Mouse (Mus musculus) mouse trophoblast stem cell (cell line): ENCODE results near the gene Matn4.

Source experiments
- in situ Hi-C, 2 experiments: fragments of 300-500 bp; cut with MseI, MboI; formaldehyde crosslinking; loops; 2 replicates in 1 of 2; 3 replicates in 1 of 2; pipeline ENCODE4 v1.15.1; 2025

The Matn4 gene

DNA sequence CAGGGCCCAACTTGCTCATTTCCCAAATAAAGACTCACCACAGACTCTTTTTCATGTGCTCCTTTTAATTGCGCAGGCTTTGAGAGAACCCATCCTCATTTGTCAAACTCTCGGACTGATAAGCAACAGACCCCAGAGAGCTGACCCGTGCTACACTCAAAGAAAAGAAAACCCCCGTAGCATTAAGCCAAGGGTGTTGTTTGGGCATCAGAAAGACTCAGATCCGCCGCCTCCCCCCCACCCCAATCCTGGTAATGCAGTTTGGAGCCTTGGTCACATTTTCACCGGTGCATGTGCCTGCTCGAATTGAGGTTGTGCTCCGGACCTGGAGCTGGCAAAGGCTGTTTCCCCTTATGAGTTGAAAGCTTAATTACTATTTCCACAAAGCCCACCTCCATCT is at the start of gene Matn4:
TSS of gene Matn4 (minus strand) at position 101 of the 400 bp plus-strand sequence.
- in situ Hi-C loops = no loop called here

DNA sequence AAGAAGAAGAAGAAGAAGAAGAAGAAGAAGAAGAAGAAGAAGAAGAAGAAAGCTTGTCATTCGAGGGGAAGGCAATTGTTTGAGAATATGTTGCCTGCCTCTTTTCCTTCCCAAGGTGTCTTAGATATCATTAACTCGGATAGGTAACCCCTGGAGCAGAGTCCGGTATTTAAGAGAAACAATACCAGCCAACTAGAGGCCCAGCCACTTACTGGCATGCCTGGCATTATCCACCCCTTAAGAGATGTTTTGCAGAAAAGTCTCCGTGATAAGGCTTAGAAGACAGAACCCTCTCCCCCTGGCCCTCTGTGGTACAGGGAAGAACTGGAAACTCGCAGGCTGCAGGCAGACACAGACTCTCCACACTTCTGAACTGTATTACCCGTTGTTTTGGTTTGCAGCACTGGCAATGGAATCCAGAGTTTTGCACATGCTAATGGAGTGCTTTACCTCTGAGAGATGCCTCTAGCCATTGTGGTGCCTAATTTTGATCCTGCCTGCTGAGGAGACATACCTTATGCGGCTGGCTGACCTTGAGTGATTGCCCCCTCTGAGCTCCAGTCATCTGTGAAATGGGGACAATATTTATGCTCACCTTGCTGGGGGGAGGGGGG is 49.0 kb upstream of the Matn4 start:
- in situ Hi-C loops = no loop called here

DNA sequence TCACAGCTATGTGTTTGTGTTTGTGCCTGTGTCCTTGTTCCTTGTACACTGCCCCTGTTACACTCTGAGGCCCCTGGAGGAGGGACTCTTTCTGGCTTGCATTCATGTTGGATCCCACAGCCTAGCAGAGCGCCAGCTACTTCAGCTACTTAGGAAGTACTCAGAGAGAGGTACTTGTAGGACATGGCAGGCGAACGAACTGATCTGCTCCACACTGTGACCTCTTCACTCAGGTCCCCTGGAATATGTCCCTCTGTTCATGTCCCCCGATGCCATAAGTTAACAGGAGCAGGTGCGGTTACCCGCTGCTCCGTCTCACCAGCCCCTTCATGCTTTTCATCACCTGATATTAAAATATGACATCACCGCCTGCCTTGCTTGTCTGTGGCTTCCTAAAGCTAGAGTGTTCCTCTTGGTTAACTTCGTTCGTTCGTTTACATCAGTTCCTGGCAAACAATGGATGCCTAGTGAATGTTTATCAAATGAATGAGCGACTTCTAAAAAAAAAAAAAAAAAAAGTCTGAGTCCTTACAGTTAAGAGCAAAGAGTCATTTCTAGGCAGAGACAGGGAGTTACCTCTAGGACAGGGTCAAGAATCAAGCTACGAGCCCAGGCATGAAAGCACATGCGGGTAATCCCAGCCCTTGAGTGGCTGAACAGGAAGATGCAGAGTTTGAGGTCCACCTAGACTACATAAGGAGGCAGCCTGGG is 48.2 kb upstream of the Matn4 start:
- in situ Hi-C loops = no loop called here

DNA sequence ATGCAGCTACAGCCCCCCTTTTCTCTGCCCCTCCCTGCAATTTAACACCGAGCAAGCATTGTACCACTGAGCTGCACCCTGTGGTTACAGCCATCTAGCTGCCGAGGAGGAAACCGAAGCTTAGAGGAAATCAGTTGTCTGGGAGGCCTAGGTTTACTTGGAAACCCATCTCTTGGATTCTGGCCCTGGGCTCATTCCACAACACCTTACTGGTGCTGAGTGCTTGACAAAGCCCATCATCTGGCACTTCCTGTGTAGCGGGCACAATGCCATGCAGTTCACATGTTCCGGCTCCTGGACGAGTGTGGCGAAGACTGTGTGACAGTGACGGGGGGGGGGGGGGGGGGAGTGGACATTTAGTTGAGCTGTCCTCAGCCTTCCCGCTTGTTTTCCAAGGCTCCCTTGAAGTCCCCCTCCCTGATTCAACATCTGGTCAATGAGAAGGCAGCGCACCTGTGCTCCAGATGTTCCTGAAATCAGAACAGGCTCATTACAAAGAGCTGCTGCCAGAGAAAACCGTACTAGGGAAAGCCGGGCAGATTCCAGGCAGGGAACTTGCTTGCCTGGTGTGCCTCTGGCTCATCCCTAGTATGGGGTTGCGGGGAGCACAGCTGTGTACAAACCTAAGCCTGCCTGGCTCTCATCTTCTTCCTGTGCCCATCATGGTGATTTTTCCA is 47.2 kb upstream of the Matn4 start:
- in situ Hi-C loops = no loop called here

DNA sequence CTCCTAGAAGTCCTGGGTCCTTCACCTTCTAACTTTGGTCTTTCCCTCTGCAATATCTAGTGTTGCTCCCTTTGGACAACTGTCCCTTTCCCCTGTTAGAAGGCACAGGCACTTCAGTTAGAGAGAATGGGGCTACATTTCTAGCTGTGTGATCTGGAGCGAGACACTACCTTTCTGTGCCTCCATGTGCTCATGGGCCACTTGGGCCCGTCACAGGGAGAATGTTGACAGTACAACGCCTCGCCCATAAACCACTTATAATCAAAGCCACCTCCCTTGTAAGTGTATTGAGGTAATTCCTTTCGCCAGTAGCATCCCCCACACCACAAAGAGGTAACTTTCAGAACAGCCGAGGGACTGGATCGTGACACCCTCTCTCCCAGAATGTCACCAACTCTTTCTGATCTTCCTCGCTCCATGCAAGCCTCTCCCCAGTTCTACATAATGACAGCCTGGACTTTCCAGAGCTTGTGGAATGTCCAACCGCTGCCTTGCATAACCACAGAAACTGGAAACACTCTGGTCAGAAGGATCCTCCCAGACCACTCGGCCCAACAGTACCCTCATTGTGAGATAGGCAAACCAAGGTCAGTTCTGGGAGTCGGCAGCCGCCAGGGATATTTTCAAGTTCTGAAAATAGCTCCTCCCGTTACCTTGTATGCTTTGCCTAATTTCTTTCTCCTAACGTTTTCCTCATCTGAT is 44.5 kb upstream of the Matn4 start:
- in situ Hi-C loops = no loop called here

DNA sequence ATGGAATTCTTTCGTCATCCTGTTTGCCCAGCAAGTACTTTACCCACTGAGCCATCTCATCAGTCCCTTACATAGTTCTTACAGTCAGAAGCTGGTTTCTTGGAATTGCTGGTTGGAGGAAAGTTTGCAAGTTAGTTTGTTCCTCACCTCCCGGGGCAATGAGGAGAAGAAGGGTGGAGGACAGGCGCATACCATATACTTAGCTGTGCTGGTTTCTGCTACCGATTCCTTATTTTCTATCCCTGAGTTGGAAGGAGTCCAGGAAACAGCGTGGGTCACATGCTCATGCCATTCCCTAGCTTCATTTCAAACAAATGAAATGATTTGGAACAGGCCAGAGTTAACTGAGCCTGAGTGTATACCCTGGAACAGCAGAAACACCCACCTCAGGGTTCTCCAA is 44.0 kb upstream of the Matn4 start:
- in situ Hi-C loops = no loop called here

DNA sequence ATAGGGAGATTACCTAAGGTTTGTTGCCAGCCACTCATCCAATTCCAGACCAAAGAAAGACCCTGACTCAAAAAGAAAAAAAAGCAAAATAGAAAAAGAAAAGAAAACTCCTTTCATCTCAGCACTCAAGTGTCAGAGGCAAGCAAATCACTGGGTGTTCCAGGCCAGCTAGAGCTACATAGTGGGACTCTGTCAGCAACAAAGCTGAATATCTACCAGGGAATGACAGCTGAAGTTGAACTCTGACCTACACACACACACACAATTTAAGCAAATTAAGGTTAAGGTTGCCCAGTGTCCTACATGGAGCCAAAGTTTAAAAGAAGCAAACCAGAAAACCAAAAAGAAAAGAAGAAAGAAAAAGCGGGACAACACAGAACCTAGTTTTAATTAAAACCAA is 43.2 kb upstream of the Matn4 start:
- in situ Hi-C loops = no loop called here

DNA sequence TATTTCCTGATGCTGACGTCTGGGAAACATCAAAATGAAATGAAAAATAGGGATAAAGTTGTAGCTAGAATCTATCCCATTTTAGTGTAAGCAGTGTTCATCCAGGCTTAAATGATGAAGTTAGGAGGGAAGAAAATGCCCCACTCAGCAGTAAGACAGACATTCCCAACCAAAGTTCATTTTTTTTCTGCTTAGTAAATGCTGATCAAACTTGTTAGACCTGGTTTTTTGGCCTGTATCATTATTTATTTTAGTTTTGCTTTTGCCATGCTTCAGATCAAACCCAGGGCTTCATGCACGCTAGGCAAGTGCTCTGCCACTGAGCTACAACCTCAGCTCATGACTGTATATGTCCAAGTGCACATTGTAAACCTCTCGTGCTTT is 41.1 kb upstream of the Matn4 start:
- in situ Hi-C loops = no loop called here

DNA sequence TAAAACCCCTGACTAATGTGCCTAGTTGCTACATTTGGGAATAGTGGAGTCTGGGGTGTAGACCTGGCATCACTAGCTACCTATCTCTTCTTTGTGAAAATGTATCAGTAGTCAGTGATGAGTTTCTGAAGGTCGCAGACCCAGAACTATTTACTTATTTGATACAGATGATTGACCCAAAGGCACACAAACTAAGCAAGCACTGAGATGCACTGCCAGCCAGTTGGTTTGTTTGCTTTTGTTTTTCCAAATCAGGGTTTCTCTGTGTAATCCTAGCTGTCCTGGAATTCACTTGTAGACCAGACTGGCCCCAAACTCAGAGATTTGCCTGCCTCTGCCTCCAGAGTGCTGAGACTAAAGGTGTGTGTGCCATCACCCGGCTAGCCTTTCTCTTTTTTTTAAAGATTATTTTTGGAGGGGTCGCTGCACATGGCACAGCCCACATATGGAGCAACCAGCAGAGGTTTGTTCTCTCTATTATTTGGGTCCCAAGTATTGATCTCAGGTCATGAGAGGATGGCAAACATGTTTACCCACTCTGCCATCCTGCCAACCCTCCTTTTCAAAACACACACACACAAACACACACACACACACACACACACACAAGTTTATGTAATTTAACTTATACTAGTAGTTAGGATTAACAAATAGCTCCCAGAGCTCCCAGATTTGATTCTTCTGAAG is 40.6 kb upstream of the Matn4 start:
- in situ Hi-C loops = no loop called here

DNA sequence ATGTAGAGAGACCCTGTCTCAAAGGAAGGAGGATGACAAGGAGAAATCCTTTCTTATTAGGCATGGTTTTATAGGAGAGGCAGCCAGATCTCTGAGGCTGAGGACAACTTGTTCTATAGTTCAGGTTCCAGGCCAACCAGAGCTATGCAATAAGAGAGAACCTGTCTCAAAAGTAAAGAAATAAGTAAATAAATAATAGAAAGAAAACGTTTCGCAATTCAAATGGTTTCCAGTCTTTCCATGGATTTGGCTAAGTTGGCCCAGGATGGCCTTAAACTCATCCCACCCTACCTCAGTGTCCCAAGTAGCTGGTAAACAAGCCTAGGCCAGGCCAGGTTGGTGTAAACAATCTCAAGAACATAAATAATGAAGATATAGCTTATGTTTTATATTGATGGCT is 39.7 kb upstream of the Matn4 start:
- in situ Hi-C loops = no loop called here

DNA sequence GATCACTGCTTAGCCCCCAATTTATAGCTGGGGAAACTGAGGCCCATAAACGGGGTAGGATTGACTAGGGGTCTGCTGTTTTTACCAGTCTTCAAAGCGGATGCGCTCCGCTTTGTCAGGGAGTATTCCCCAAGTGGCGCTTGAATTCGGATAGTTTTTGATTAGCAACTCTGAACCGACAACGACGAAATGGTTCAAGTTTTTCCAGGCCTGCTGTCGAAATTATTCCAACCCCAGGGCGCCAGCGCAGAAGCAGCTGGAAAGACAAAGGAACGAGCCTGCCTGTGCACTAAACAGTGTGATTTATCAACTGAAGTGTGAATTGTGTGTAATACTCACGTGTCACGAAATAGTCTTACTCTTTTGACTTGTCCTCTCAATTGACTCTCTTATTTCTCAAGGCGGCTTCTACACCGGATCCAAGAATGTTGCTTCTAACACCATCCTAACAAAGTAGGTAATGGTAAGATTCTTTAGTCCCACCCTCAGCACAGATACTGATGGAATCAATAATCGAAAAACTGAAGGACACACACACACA is 38.6 kb upstream of the Matn4 start, which contains the start of gene Sdc4:
TSS of gene Sdc4 (minus strand) at position 428 of the 541 bp plus-strand sequence.
- in situ Hi-C loops = no loop called here

DNA sequence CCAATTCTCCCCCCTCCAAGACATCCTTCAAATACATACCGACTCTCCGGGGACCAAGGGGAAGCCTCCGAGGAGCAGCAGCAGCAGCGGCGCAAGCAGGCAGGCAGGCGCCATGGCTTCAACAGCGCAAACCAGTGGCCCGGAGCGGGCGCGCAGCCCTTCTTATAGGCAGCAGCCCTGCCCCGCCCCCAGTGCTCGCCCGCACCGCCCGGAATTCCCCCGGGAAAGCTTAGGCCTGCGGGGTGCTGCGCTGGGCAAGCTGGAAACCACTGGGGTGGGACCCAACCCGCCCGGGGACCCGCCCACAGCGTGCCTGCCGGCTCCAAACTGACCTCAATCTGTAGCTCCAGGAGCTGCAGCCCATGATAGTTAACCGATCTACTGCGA is 38.1 kb upstream of the Matn4 start:
- in situ Hi-C loops = no loop called here

DNA sequence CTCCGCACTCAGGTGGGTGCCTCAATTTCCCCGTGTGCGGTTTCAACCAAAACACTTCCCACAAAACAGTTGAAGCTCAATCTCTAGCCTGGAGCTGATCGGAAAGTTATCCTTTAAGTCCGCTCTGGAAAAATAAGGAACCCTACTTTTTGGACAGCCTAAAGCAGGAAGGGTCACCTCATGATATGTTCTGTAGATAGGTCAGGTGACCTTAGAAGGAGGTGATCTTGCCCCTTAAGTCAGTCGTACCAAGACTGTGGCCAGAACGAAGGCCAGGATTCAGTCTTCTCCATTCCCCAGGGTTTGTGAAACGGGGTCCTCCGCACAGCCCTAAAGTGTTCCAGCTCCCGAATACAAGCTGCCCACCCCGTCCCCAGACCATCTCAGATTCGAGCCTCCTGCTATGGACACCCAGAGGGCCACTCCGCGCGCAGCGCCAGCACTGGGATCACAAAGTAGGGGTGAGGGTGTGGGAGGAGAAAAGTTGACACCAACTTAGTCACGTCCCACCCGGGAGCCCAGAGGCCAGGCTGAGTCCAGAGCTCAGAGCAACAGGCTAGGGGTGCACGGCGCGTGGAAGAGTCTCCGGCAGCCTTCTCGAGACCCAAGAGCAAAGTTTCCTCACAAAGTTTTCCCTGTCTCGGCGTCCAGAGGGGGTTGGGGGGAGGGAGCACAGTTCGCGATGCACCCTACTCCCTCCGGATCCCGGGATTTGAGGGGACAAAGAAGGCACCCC is 37.5 kb upstream of the Matn4 start:
- in situ Hi-C loops = no loop called here

DNA sequence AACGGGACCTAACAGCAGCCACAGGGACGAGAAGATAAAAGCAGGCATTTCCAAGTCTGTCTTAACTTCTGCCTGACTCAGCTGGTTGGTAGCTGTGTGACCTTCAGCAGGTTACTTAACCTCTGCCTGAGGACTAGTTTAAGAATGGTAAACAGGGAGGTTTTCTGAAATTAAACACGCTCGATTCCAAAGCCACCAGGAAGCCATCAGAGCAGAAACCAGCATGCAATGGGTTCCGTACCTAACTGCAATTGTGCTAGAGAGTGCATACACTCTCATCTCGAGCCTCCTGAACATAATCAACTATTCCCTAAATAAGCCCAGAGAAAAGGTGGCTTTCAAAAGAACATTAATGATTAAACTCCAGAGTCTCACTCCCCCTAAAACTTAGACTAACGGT is 36.8 kb upstream of the Matn4 start:
- in situ Hi-C loops = no loop called here

DNA sequence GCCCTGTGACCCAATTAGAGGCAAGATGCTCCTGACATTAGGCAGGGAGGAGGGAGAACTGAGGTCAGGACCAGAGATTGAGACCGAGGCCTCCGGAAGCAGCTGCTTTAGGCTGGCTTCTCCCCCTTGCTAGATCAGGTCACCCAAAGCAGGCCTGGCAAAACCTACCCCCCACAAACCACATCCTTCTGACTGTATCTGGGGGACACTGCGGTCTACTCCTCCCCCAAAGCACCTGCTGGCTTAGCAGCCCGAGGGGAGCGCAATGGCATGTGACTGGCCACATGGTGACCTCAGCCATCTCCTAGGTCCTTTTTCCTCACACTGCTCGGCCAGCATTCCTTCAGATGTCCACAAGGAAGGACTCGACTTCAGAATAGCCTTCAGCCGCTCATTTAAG is 36.2 kb upstream of the Matn4 start:
- in situ Hi-C loops = no loop called here

DNA sequence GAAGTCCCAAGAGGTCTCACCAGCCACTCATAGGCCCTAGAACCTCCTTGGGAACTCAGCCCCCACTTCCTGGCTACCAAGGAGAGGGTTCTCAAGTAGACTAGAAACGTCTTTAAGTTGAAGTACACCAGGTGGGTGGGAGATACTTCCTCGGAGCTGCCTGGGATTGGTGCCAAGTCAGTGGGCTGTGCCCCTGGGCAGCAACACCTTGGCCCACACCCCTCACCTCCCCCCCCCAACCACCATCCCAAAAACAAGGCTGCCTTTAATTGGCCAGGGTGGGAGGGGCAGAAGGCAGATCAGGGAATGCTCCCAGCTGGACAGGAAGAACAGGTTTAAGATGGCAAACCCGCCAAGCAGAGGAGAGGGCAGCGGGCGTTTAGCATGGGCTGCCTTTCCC is 35.4 kb upstream of the Matn4 start:
- in situ Hi-C loops = no loop called here

DNA sequence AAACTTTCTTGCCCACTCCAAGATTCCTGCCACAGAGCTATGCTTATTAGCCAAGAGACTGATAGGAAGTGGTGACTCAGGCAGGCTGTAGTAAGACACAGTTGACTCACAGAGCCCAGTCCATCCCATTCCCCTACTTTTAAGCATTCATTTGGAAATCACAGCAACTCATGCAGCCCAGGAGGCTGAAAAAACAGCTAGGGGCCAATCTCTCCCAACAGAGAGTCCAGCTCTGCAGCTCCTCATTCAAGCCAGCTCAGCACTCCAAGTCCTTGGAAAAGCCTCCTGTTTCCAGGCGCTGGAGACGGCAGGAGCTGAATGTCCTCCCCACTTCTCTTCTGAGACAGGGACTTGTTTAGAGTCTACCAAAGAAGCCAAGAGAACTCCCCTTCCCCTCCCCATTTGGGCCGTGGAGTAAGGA is 34.1 kb upstream of the Matn4 start:
- in situ Hi-C loops = no loop called here

DNA sequence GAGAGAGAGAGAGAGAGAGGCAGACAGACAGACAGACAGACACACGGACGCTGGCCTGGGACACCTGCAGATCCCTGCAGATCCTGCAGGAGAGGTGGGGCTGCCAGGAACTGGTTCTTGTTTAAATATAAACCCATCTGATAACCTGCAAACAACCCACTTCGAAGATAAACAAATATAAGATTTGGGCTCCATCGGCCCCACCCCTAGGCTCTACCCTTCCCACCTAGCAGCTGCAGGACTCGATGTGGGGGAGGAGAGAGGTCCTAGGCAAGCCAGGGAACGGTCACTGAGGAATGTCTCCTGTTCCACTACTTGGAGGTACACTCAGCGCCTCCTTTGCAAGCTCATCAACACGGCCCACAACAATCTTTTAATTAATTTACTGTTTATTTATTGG is 33.3 kb upstream of the Matn4 start:
- in situ Hi-C loops = no loop called here

DNA sequence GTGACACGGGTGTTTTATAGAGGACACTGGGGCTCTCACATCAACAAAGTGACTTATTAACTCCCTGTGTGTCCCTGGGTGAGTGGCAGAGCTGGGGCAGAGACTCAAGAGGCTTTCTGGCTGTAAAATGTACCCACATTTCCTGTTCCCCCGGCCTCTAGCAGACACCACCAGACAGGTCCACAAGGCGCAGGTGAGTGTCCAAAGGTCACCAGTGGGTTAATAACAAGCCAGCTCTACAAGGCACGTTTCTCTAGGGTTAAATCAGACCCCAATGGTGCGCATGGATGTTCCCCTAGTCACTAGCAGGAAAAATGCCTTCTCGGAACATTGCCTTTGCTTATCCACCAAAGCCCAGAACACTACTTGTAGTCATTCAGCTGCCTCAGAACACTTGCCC is 32.8 kb upstream of the Matn4 start:
- in situ Hi-C loops = no loop called here

DNA sequence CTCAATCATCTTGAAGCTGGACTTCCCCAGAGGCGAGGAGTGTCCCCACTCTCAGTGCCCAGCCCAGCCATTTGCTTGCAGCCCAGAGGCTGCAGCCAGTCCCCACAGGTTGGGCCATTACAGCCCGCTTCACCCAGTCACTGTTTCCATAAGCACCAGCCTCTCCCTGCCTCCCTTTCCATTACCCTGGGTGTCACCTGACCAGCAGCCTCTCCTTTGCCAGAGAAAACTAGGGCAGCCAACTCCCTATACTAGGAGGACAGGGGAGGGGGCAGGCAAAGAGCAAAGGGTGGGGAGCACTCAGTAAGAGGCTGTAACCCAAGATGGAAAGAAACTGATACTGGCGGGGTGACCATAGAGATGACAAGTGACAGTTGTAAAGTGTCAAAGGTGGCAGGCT is 32.0 kb upstream of the Matn4 start:
- in situ Hi-C loops = no loop called here
